Mouse (Mus musculus) cerebral cortex, adult 2 months (tissue): ENCODE data around the gene Rimkla.

Experiments
- WGBS: fragments of 180-500 bp; shearing (Covaris S2); methylation state at CpG from one replicate; pipeline ENCODE4 v1.1.7; 2018; 5-methylcytosine and 5-hydroxymethylcytosine counted together

Gene Rimkla

GRCm38 (mm10) chr4:119465841-119466240 lies 26.6 kb downstream of the Rimkla start:
- 77% methylated on average over 5 of the region's 5 CpGs for WGBS

GRCm38 (mm10) chr4:119463756-119464419 lies 28.5 kb downstream of the Rimkla start:
- 60% methylated on average over 13 of the region's 13 CpGs for WGBS

GRCm38 (mm10) chr4:119462858-119463755 lies 29.3 kb downstream of the Rimkla start:
- WGBS, result 29% methylated on average over 11 of the region's 11 CpGs

GRCm38 (mm10) chr4:119462457-119462856 lies 30.0 kb downstream of the Rimkla start:
- WGBS, result 88% methylated on average over 3 of the region's 3 CpGs

GRCm38 (mm10) chr4:119460728-119461141 lies 31.7 kb downstream of the Rimkla start:
- WGBS, result 19% methylated on average over 8 of the region's 8 CpGs

- WGBS, result 38% methylated on average over 5 of the region's 5 CpGs
Observed at GRCm38 (mm10) chr4:119460296-119460695, 32.1 kb downstream of the Rimkla start.

- WGBS, result 27% methylated on average over 6 of the region's 6 CpGs
Observed at GRCm38 (mm10) chr4:119453533-119453932, 38.9 kb downstream of the Rimkla start.

- WGBS, result 60% methylated on average over 5 of the region's 5 CpGs
Observed at GRCm38 (mm10) chr4:119453128-119453527, 39.3 kb downstream of the Rimkla start.

- WGBS, result 55% methylated on average over 7 of the region's 7 CpGs
Observed at GRCm38 (mm10) chr4:119450436-119450835, 42.0 kb downstream of the Rimkla start.

- WGBS, result 90% methylated on average over 3 of the region's 3 CpGs
Observed at GRCm38 (mm10) chr4:119447786-119448185, 44.6 kb downstream of the Rimkla start.

- WGBS, result 87% methylated on average over 6 of the region's 6 CpGs
Observed at GRCm38 (mm10) chr4:119447261-119447660, 45.2 kb downstream of the Rimkla start.

- WGBS, result 56% methylated on average over 6 of the region's 6 CpGs
Observed at GRCm38 (mm10) chr4:119442539-119442938, 49.9 kb downstream of the Rimkla start.

- 58% methylated on average over 4 of the region's 4 CpGs for WGBS
Observed at GRCm38 (mm10) chr4:119441836-119442235, 50.6 kb downstream of the Rimkla start.

GRCm38 (mm10) chr4:119437936-119438335 lies 54.5 kb downstream of the Rimkla start:
- WGBS, result 97% methylated on average over 2 of the region's 2 CpGs

GRCm38 (mm10) chr4:119430678-119431077 lies 61.8 kb downstream of the Rimkla start:
- WGBS, result 28% methylated on average over 5 of the region's 5 CpGs

- 50% methylated on average over 2 of the region's 2 CpGs for WGBS
Observed at GRCm38 (mm10) chr4:119427680-119428079, 64.7 kb downstream of the Rimkla start.

GRCm38 (mm10) chr4:119425601-119426000 lies 66.8 kb downstream of the Rimkla start:
- 53% methylated on average over 2 of the region's 2 CpGs for WGBS

- 93% methylated on average over 2 of the region's 2 CpGs for WGBS
Observed at GRCm38 (mm10) chr4:119425077-119425476, 67.4 kb downstream of the Rimkla start.

- under 1% methylated on average over 52 of the region's 52 CpGs for WGBS
Observed at GRCm38 (mm10) chr4:119422294-119422964, 70.0 kb downstream of the Rimkla start, which contains the start of the genes Ppcs and Zmynd12. Gene Ppcs (minus strand): TSS chr4:119422420. Gene Zmynd12 (plus strand): TSS chr4:119422814.

- 1% methylated on average over 31 of the region's 31 CpGs for WGBS
Observed at GRCm38 (mm10) chr4:119421921-119422293, 70.5 kb downstream of the Rimkla start.

- WGBS, result 70% methylated on average over 3 of the region's 3 CpGs
Observed at GRCm38 (mm10) chr4:119421191-119421590, 71.2 kb downstream of the Rimkla start.

GRCm38 (mm10) chr4:119417894-119418293 lies 74.5 kb downstream of the Rimkla start:
- 77% methylated on average over 3 of the region's 3 CpGs for WGBS
